In genomic region chr3:41581436-41581835, GRCm38 (mm10) we compare ENCODE assay signal across 11 mouse cellular contexts. TPM values are rescaled to one million over a fixed set of nuclear protein-coding genes. Genes with fewer than 3 reads are reported as not detected.
DNase-seq lines count a peak whose midpoint lies in the region; ATAC-seq and TF ChIP-seq lines count a peak whose summit lies in the region.
"Had no signal": no experiment of that assay in that cellular context is flagged by ENCODE, and none has a peak within 500 bp of the region (broad histone marks: within the 10 kb centered on the region; RNA-seq: fewer than 3 reads in every experiment).

No protein-coding gene starts in this region.

- peak overlapping the region; percentile 56 for H3K27ac ChIP-seq in left cerebral cortex, adult 2 months
- peak overlapping the region; percentile 89 for H3K27ac ChIP-seq in kidney, embryonic 15.5 days
- peak overlapping the region; percentile 34; the same call in 1 of the 2 replicates for H3K27ac ChIP-seq in midbrain, embryonic 10.5 days (replicated peaks)

- no peaks in the 10 kb centered on the region for H3K27me3 ChIP-seq in kidney, embryonic 15.5 days
- H3K27me3 ChIP-seq in midbrain, embryonic 10.5 days (ENCODE audit: low read depth, poor library complexity, severe bottlenecking): no peaks in the 10 kb centered on the region

- H3K9ac ChIP-seq in kidney, embryonic 15.5 days: no peak overlapping the region

- TF ChIP-seq CTCF in left cerebral cortex, adult 2 months (IDR thresholded peaks at IDR 0.05): no peak

- peak; percentile 78 for ATAC-seq in kidney, embryonic 15.5 days (replicated peaks; ENCODE audit: low FRiP score)

- no peaks in the 10 kb centered on the region for H3K36me3 ChIP-seq in kidney, embryonic 15.5 days
- H3K36me3 ChIP-seq in midbrain, embryonic 10.5 days: peaks cover 15% of the 10 kb centered on the region

- intact Hi-C loops in left cerebral cortex, adult 2 months (cut with DNase I): no loop called here
- intact Hi-C loops in left cerebral cortex, postnatal 4 days (cut with DNase I): no loop called here

- WGBS in kidney, embryonic 15.5 days: 45% methylated on average over 8 of the region's 8 CpGs
- 70% methylated on average over 8 of the region's 8 CpGs for WGBS in midbrain, embryonic 10.5 days

- no peaks in the 10 kb centered on the region for H3K9me3 ChIP-seq in kidney, embryonic 15.5 days (replicated peaks)
- H3K9me3 ChIP-seq in midbrain, embryonic 10.5 days (replicated peaks): no peaks in the 10 kb centered on the region
- H3K9me3 ChIP-seq: G1E; megakaryocyte, embryonic 14.5 days had no signal

- H3K4me3 ChIP-seq in left cerebral cortex, adult 2 months: no peak overlapping the region
- 0 out of 2 replicates have a peak overlapping the region, but pooled peaks have one; percentile 12 for H3K4me3 ChIP-seq in kidney, embryonic 15.5 days (replicated peaks)
- H3K4me3 ChIP-seq in midbrain, embryonic 10.5 days: no peak overlapping the region
- H3K4me3 ChIP-seq: megakaryocyte, embryonic 14.5 days had no signal

- DNase-seq in left cerebral cortex, adult 2 months (ENCODE audit: extremely low spot score in 1 of 2, low spot score in 2 of 2): no peak
- no peak for DNase-seq in left cerebral cortex, postnatal 4 days
- no peak for DNase-seq in midbrain, embryonic 10.5 days (ENCODE audit: low spot score)
- DNase-seq in retina, embryonic 14.5 days (ENCODE audit: low spot score): no peak
- no peak for DNase-seq in left cerebral cortex, adult 8-10 months (ENCODE audit: low spot score in 2 of 2)
- DNase-seq in ovary, postnatal 36 days (ENCODE audit: low spot score): no peak
- no peak for DNase-seq in adrenal gland, adult 2 months
- DNase-seq: gastrocnemius, postnatal 14 days had no signal

- H3K4me2 ChIP-seq in kidney, embryonic 15.5 days: peak overlapping the region; percentile 47

- peaks cover 71% of the 10 kb centered on the region for H3K4me1 ChIP-seq in kidney, embryonic 15.5 days
- peaks cover 48% of the 10 kb centered on the region for H3K4me1 ChIP-seq in midbrain, embryonic 10.5 days

RNA-seq across cellular contexts. Expression of gene Jade1, which starts 25.9 kb away (rescaled TPM):
- 10 to 100 TPM; 40.5 to 44.7 TPM for total RNA-seq in left cerebral cortex, adult 2 months (2021)
- 10 to 100 TPM; 29.0 to 29.4 TPM for total RNA-seq in left cerebral cortex, postnatal 4 days (2021)
- 22.1 and 22.8 TPM in 2 replicates for polyA plus RNA-seq in kidney, embryonic 15.5 days (2015; fragmentation: Nextera tagmentation; extraction: Ambion mirVana)
- 17.7 and 17.9 TPM in 2 replicates for polyA plus RNA-seq in midbrain, embryonic 10.5 days (2016; fragmentation: Nextera tagmentation; extraction: Ambion mirVana)
- 10 to 100 TPM; 46.6 to 57.7 (median 50.1) TPM for total RNA-seq in left cerebral cortex, adult 8-10 months (2022)
- total RNA-seq in adrenal gland, adult 2 months (2021): 10 to 100 TPM; 33.2 to 58.2 TPM
- polyA plus RNA-seq in adrenal gland, adult 2 months (2012; rRNA removed): 21.4 and 64.9 TPM in 2 replicates

Comparison
In these comparisons a context has a peak if more than half of its experiments do, and no peak if none do; other contexts are left out.
1. H3K27ac ChIP-seq: peak in every context shown above with its lines; median percentile 89 in kidney, embryonic 15.5 days; 56 in left cerebral cortex, adult 2 months; 34 in midbrain, embryonic 10.5 days.